Mouse (Mus musculus): ENCODE results near the gene Arid3a.
A peak's percentile ranks its signal among the peaks of the same experiment; 100 is the strongest.

GRCm38 (mm10) chr10:79984195-79984816, 57.5 kb downstream of the Arid3a start, which contains the start of gene Tmem259:
- no peak for TF ChIP-seq POLR2A (IDR thresholded peaks at IDR 0.05; ENCODE audit: insufficient read depth, low read length)
- peak; percentile 17 for TF ChIP-seq CTCF (IDR thresholded peaks at IDR 0.05; ENCODE audit: low read depth, low read length)
- TF ChIP-seq EP300 (IDR thresholded peaks at IDR 0.05; ENCODE audit: insufficient read depth, low read depth, low read length): no peak
